Mouse (Mus musculus) CD4-positive, CD25-positive, alpha-beta regulatory T cell, adult 2 months (primary cell): Measurements from ENCODE around the gene Nit2.

Experiments used
- DNase-seq: peaks from one replicate; pipeline ENCODE4 v3.0.0-alpha.2; 2012; ENCODE audit warnings: low read depth, low spot score

The Nit2 gene

DNA sequence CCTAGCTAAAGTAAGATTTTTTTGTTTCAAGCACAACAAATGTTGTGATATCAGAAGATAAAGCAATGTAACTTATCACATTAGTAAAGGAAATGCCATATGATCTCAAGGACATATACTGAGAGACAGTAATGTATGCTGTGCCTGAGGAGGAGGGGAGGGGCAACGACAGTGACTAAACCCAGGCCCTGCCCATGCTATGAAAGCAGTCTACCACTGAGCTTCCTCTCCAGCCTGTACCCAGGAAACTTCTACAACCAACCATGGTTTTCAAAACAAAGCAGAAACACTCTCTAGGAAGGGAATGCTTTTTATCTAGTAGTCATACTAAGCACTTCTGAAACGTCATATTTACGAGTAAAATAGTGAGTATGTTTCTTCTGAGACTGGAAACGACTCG lies 4.3 kb downstream of the Nit2 start:
- no peak for DNase-seq

GRCm38 (mm10) chr16:57159835-57160234 lies 7.3 kb downstream of the Nit2 start:
- no peak for DNase-seq

- no peak for DNase-seq
Measured at GRCm38 (mm10) chr16:57157728-57158127, 9.4 kb downstream of the Nit2 start.

GRCm38 (mm10) chr16:57157076-57157475 lies 10.1 kb downstream of the Nit2 start:
- no peak for DNase-seq

GRCm38 (mm10) chr16:57155899-57156298 lies 11.2 kb downstream of the Nit2 start:
- DNase-seq, result no peak

GRCm38 (mm10) chr16:57151437-57151836 lies 15.7 kb downstream of the Nit2 start:
- no peak for DNase-seq

DNA sequence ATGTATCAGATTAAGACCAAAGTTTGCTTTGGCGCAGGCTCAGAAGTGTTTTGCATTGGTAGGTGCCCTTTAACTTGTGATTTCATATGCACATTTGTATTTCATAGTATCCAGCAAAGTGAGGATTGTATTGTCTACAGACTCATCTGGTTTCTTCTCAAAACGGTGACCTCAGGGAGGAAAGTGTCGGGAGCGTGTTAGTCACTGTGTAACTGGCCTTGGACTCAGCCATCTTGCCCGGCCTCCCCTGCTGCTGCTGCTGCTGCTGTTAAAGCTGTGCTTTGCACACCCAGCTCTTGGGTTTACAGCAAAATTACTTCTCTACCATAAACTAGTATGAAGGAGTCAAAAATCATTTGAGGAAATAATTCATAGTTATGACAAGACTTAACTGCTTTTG lies 22.4 kb downstream of the Nit2 start:
- no peak for DNase-seq

- DNase-seq, result no peak
Measured at GRCm38 (mm10) chr16:57133611-57134010, 33.5 kb downstream of the Nit2 start.

DNA sequence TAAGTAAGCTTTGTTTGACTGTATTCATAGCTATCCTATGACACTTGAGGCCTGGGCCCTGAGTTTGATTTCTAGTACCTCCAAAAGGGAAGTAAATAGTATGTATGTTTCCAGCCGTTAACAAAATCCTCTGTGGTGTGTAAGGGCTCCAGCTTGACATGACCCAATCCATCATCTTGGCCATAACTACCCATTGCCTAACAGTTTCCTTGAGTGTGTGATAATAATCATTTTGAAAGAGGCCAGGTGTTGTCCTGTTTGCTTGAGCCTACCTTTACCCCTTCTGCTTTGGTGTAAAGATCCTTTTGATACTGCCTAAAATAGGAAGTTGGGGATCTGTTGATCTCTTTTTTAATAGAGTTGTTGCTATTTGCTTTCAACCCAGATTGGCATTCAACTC lies 34.8 kb downstream of the Nit2 start:
- no peak for DNase-seq

- DNase-seq, result no peak
Measured at GRCm38 (mm10) chr16:57131544-57131943, 35.6 kb downstream of the Nit2 start.

DNA sequence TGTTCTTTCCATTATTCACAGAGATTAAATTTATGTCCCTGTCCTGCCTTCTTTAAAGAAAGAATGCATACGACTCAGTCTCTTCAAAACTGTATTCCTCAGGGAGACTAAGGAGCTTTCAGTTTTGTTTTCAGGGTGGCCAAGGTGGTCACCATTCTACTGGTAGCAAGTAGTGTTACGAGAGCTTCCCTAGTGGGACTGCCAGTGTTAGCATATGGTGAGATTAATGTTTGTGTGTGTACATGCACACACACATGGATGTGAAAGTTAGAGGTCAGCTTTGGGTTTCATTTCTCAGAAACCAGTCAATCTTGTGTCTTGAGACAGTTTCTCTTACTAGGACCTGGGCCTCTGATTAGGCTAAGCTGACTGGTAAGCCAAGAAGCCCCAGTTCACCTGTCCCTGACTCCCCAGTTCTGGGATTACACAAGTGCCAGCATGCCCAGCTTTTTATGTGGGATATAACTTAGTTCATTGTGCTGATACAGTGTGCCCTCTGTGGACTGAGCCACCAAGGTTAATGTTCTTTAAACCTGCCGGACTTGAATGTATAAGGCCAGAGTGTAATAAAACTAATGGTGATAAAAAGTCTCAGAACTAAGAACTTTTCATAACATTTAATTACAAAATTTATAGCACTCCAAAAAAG lies 36.3 kb downstream of the Nit2 start:
- no peak for DNase-seq

DNA sequence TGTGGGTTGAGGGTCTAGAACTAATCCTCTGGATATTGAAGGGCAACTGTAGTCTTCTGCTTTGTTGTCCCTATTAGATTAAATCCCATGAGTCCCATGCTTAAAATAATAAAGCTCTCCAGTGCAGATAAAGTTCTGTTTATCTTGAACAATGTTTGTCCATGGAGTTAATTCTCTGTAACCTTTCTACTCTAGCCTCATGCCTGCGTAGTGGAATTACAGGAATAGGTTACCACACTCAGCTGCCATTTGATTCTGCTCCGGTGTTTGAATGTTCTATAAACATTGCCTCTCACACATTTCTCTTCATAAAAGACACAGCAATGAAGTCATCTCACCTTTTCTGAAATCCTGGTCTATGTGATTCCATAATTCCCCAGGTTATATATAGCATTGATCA lies 39.3 kb downstream of the Nit2 start:
- DNase-seq, result no peak

DNA sequence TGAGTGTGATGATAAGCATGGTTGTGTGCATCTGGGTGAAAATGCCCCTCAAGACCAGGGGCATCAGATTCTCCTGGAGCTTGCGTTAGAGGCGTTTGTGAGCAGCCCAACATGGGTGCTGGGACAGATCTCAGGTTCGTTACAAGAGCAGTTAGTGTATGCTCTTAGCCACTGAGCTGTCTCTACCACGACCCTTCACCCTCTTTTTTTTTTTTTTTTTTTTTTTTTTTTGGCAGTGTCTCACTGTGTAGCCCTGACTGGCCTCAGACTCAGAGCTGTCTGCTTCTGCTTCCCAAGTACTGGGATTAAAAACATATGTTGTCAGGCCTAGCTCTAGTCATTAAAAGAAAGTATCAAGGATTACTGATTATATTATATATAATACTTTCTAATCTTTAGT lies 40.9 kb downstream of the Nit2 start:
- DNase-seq, result no peak

DNA sequence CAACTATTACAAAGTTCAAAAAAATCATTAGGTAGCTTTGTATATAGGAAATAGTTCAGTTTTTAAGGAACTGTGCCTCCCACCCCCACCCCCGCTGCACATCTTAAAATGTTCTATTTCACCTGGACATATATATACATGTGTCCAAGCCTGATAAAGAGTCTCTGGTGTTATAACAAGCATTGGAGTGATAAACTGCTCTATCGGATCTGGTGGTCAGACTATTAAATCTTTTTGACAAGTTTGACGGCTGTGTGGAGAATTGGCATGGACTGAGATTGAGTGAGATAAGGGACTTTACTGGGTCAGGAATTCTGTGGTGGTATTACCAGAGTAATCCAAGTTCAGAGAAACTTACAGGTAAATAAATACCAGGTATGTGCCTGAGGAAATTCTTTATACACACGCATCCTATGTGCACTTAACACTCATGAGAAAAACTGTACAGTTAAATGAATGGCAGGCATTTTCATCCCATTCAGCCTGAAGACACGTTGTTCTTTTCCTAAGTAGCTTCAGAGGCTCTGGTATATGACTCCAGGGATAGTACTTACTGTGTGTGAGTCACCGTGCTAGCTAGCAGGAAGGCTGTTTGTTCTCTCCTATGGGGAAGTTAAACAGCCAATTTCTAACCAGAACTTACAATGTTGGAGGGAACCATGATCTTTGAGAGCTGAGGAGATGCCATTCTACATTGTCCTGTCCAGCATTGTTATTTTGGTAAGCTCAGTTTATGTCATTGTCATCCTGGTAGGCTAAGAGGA lies 44.3 kb downstream of the Nit2 start:
- no peak for DNase-seq

GRCm38 (mm10) chr16:57121816-57122415 lies 45.2 kb downstream of the Nit2 start:
- DNase-seq, result no peak

DNA sequence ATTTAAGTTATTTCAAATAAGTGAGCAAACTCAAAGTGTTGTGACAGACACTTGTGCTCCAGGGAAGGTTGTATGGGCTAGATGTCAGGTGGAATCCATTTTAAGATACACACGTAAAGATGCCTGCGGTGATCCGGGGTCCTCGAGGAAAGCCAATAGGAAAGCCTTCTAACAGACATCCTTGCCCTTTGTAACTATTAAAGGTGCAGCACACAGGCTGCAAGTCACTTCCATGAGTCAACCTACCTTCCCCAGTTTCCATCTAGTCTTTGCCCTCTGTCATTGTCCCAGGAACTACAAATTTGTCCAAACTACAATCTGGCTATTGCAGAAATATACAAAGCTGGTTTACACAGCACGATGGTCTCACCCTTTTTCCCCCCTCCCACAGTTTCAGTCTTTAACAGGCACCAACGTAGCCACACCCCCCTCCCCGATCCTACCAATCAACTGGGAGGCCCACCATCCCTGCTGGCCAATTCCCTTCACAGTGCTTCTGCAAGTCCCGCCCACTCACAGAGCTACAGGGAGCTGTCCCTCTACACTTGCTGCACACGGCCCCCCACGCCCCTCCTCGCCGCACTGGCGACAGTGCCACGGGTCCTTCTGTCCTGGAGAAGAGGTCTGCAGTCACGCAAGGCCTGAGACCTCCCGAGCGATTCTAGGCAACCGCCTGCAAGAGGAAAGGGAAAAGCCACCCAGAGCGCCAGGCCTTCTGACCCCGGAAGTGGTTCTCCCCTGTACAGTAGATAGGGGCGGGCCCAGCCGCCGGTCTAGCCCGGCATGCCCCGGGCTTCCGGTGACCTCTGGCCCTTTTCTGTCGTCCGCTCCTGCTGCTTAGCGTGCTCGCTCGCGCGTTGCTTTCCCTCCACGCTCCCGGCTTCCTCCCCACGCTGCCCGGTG lies 46.0 kb downstream of the Nit2 start, which contains the start of gene Tomm70a:
TSS of gene Tomm70a (plus strand) at position 791 of the 903 bp plus-strand sequence.
- DNase-seq, result peak; percentile 93

DNA sequence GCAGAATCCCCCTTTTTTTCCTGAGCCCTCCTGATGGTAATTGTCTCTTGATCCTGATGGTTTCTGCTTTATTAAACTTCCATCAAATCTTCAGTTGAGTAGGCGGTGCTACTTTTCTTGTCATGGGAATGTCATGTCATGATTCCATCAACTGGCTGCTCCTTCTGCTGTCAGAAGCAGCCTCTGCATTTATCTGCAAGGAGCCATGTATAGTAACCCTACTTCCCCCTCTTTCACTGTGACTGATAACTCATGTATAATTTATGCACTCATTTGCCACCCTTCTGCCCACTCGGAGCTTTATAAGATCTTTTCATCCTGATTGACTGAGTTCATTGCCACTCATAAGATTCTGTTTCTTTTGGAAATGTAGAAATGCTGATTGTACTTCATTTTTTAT lies 49.6 kb downstream of the Nit2 start:
- DNase-seq, result no peak

- peak; percentile 61 for DNase-seq
Measured at GRCm38 (mm10) chr16:57116066-57116465, 51.1 kb downstream of the Nit2 start.
